ENCODE assay signal across 20 mouse cellular contexts in the genomic region with DNA sequence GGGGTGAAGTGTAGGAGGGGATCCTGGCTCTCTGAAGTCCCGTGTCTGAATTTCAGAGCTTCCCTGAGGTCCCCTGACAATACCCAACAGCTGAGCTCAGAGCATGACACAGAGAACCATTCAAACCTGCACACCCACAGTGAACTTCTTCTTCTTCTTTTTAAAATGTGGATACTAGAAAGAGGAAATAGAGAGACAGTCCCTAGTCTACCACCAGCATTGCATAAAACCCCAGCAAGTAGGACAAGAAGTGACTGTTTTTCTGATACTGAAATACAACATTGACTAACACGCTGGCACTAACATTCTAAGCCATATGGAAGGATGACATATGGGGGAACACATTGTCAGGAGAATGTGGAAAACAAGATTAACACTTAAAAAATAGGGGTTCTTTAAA. TPM values are rescaled to one million over a fixed set of nuclear protein-coding genes. Genes with fewer than 3 reads are reported as not detected.
A peak's percentile ranks its signal among the peaks of the same experiment; 100 is the strongest.
DNase-seq lines count a peak whose midpoint lies in the region; ATAC-seq lines count a peak whose summit lies in the region.
"Had no signal": no experiment of that assay in that cellular context is flagged by ENCODE, and none has a peak within 500 bp of the region (broad histone marks: within the 10 kb centered on the region; RNA-seq: fewer than 3 reads in every experiment).

No protein-coding gene starts in this region.

- ATAC-seq in liver, embryonic 16.5 days (ENCODE audit: low read depth), result 0 out of 2 replicates have a peak, but pooled peaks have one; percentile 11
- no peak for ATAC-seq in liver, embryonic 12.5 days
- ATAC-seq in megakaryocyte progenitor cell, adult 5-6 weeks (replicated peaks; ENCODE audit: poor library complexity), result peak; percentile 66
- ATAC-seq: hindbrain, embryonic 16.5 days; Patski had no signal

- H3K27me3 ChIP-seq in liver, embryonic 16.5 days (ENCODE audit: control insufficient read depth, insufficient read depth, low read depth, low read length), result no peaks in the 10 kb centered on the region
- H3K27me3 ChIP-seq in liver, embryonic 12.5 days (replicated peaks), result no peaks in the 10 kb centered on the region; the same call in 1 of the 2 replicates

- peak overlapping the region; percentile 39; the same call in 1 of the 2 replicates for H3K27ac ChIP-seq in liver, embryonic 16.5 days (ENCODE audit: low read length)
- no peak overlapping the region for H3K27ac ChIP-seq in liver, embryonic 12.5 days

- no peak overlapping the region for H3K4me3 ChIP-seq in liver, embryonic 16.5 days (ENCODE audit: low read depth, low read length)
- no peak overlapping the region for H3K4me3 ChIP-seq in liver, embryonic 12.5 days
- H3K4me3 ChIP-seq: myocyte had no signal

- H3K36me3 ChIP-seq in liver, embryonic 16.5 days (ENCODE audit: control insufficient read depth, insufficient read depth), result no peaks in the 10 kb centered on the region
- H3K36me3 ChIP-seq in liver, embryonic 12.5 days, result no peaks in the 10 kb centered on the region

- H3K4me1 ChIP-seq in liver, embryonic 16.5 days (ENCODE audit: control insufficient read depth, low read depth, low read length), result no peaks in the 10 kb centered on the region
- H3K4me1 ChIP-seq in liver, embryonic 12.5 days, result no peaks in the 10 kb centered on the region

- H3K4me2 ChIP-seq in liver, embryonic 16.5 days (ENCODE audit: low read depth, low read length), result no peak overlapping the region
- no peak overlapping the region for H3K4me2 ChIP-seq in liver, embryonic 12.5 days
- H3K4me2 ChIP-seq: lung, embryonic 14.5 days; midbrain, embryonic 11.5 days had no signal

- H3K9ac ChIP-seq in liver, embryonic 16.5 days (ENCODE audit: low read depth, low read length), result no peak overlapping the region
- H3K9ac ChIP-seq in liver, embryonic 12.5 days, result no peak overlapping the region
- H3K9ac ChIP-seq: lung, embryonic 14.5 days had no signal

- 33% methylated on average over 2 of the region's 2 CpGs for WGBS in liver, embryonic 16.5 days (ENCODE audit: insufficient replicate concordance)
- 46% methylated on average over 2 of the region's 2 CpGs for WGBS in liver, embryonic 12.5 days (ENCODE audit: insufficient replicate concordance)

- no peaks in the 10 kb centered on the region for H3K9me3 ChIP-seq in liver, embryonic 16.5 days (replicated peaks; ENCODE audit: control insufficient read depth, low read length)
- H3K9me3 ChIP-seq in liver, embryonic 12.5 days (replicated peaks), result no peaks in the 10 kb centered on the region

- peak; percentile 32 to 41 for DNase-seq in B cell, adult 2 months
- DNase-seq in brain, adult 2 months (ENCODE audit: low read depth, low spot score), result peak; percentile 71
- no peak for DNase-seq in cerebellum, postnatal 4 days (ENCODE audit: low spot score in 2 of 2)
- DNase-seq in retina, postnatal 1 day, result no peak
- DNase-seq: cerebellum, postnatal 10 days; heart, postnatal 14 days; kidney, adult 8-10 months; left cerebral cortex, postnatal 4 days; lung, embryonic 14.5 days had no signal

RNA-seq across cellular contexts. Expression of gene 1700017D01Rik, which starts 11.3 kb away (rescaled TPM):
- polyA plus RNA-seq in liver, embryonic 16.5 days (2015; fragmentation: Nextera tagmentation; extraction: Ambion mirVana), result not detected in 2 replicates
- polyA plus RNA-seq in liver, embryonic 12.5 days (2016; fragmentation: Nextera tagmentation; extraction: Ambion mirVana), result not detected in 2 replicates
- total RNA-seq in megakaryocyte progenitor cell, adult 5-6 weeks (2015), result not detected in 2 replicates
- not detected in 2 replicates for total RNA-seq in megakaryocyte progenitor cell, adult 5-6 weeks (2017)
- total RNA-seq: adrenal gland, adult 18-20 months; heart, adult 8-10 months; heart, postnatal 14 days; layer of hippocampus, adult 8-10 months; left cerebral cortex, postnatal 4 days had no signal
- polyA plus RNA-seq: embryonic facial prominence, embryonic 11.5 days; hindbrain, embryonic 16.5 days; lung, embryonic 14.5 days; midbrain, embryonic 11.5 days; myocyte; Patski had no signal

RNA-seq across cellular contexts. Expression of gene Ms4a8a, which starts 38.4 kb away (rescaled TPM):
- polyA plus RNA-seq in liver, embryonic 16.5 days (2015; fragmentation: Nextera tagmentation; extraction: Ambion mirVana), result 0.19 and 0.20 TPM in 2 replicates
- polyA plus RNA-seq in liver, embryonic 12.5 days (2016; fragmentation: Nextera tagmentation; extraction: Ambion mirVana), result not detected in 2 replicates
- 0.17 TPM in 1 of 2 replicates, not detected in the other for total RNA-seq in megakaryocyte progenitor cell, adult 5-6 weeks (2015)
- total RNA-seq in megakaryocyte progenitor cell, adult 5-6 weeks (2017), result 1.5 TPM in 1 of 2 replicates, not detected in the other
- total RNA-seq: layer of hippocampus, adult 8-10 months; left cerebral cortex, postnatal 4 days had no signal
- polyA plus RNA-seq: embryonic facial prominence, embryonic 11.5 days; hindbrain, embryonic 16.5 days; lung, embryonic 14.5 days; midbrain, embryonic 11.5 days; Patski had no signal

RNA-seq across cellular contexts. Expression of gene 1700025F22Rik, which starts 45.8 kb away (rescaled TPM):
- polyA plus RNA-seq in liver, embryonic 16.5 days (2015; fragmentation: Nextera tagmentation; extraction: Ambion mirVana), result not detected in 2 replicates
- not detected in 2 replicates for polyA plus RNA-seq in liver, embryonic 12.5 days (2016; fragmentation: Nextera tagmentation; extraction: Ambion mirVana)
- not detected in 2 replicates for total RNA-seq in megakaryocyte progenitor cell, adult 5-6 weeks (2015)
- not detected in 2 replicates for total RNA-seq in megakaryocyte progenitor cell, adult 5-6 weeks (2017)
- total RNA-seq: adrenal gland, adult 18-20 months; heart, adult 8-10 months; heart, postnatal 14 days; layer of hippocampus, adult 8-10 months; left cerebral cortex, postnatal 4 days had no signal
- polyA plus RNA-seq: embryonic facial prominence, embryonic 11.5 days; hindbrain, embryonic 16.5 days; lung, embryonic 14.5 days; midbrain, embryonic 11.5 days; myocyte; Patski had no signal

Comparison
In these comparisons a context has a peak if more than half of its experiments do, and no peak if none do; other contexts are left out.
1. DNase-seq: peak in B cell, adult 2 months (2 of 2) and brain, adult 2 months (single experiment); none in cerebellum, postnatal 4 days (0 of 2) and retina, postnatal 1 day (single experiment).